Mouse (Mus musculus) spleen, adult 2 months (tissue): ENCODE data around the gene Grhl1.

Source experiments
- CTCF ChIP-seq: fragments of 200-500 bp; IDR thresholded peaks from 2 replicates; pipeline ENCODE4 v1.5.1; 2011; ENCODE audit warnings: mild to moderate bottlenecking, inconsistent platforms; ENCODE audit not compliant: insufficient read depth, insufficient read length, insufficient replicate concordance; ENCODE audit errors: extremely low read depth
- POLR2A ChIP-seq: fragments of 200-500 bp; IDR thresholded peaks from 2 replicates; pipeline ENCODE4 v1.6.1; 2011; ENCODE audit warnings: low read depth, low read length, inconsistent platforms

DNA sequence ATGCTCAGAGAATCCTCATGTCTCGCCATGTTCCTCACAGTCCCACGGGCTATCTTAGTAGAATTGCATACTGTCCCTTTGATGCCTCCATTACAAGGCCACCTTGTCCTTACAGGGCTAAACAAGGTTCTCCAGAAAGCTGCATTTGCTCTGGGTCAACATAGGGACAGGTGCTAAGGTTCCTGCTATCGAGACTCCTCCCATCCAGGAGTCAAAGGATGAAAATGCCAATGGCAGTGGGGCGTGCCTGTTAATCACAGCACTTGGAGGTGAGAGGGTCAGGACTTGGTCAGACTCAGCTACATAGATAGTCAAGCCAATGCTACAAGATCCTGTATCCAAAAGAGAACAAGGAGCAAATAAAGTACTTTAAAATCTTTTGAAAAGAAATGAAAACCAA lies 47.4 kb downstream of the Grhl1 start:
- TF ChIP-seq POLR2A (no peak), CTCF (no peak)
